Comparison of ENCODE assay signal across 17 mouse cellular contexts in the genomic region with DNA sequence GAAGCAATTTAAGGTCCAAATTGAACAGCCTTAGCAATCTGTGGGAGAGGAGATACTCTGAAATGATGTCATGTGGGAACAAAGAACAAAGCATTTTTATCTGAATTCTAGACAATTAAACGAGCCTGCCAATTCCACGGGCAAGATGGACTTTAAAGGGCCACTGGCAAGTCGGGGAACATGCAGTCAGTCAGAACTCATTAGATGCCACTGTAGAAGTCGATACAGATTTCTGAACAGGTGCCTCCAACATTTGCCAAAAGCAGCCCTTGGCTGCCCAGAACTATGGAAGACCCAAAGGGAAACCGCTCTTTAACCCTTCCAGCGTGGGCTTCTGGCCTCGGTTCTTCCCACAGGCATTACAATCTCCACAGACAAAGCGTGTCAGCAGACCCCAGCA. TPM values are rescaled to one million over a fixed set of nuclear protein-coding genes. Genes with fewer than 3 reads are reported as not detected.
DNase-seq lines count a peak whose midpoint lies in the region; ATAC-seq and TF ChIP-seq lines count a peak whose summit lies in the region.
"Had no signal": no experiment of that assay in that cellular context is flagged by ENCODE, and none has a peak within 500 bp of the region (broad histone marks: within the 10 kb centered on the region; RNA-seq: fewer than 3 reads in every experiment).

No protein-coding gene starts in this region.

- 58% methylated on average over 8 of the region's 8 CpGs for whole genome bisulfite sequencing in heart, embryonic 13.5 days
- 73% methylated on average over 8 of the region's 8 CpGs for WGBS in midbrain, embryonic 14.5 days
- WGBS in midbrain, embryonic 11.5 days, result 84% methylated on average over 8 of the region's 8 CpGs
- WGBS in midbrain, postnatal 0 days, result 61% methylated on average over 8 of the region's 8 CpGs

- H3K4me1 ChIP-seq in heart, embryonic 13.5 days, result peaks cover 69% of the 10 kb centered on the region
- H3K4me1 ChIP-seq in midbrain, embryonic 14.5 days (ENCODE audit: control insufficient read depth, insufficient read depth, low read length), result peaks cover 33% of the 10 kb centered on the region
- H3K4me1 ChIP-seq in midbrain, embryonic 11.5 days (ENCODE audit: control insufficient read depth, insufficient read depth, low read length), result peaks cover 8% of the 10 kb centered on the region
- H3K4me1 ChIP-seq in midbrain, postnatal 0 days (ENCODE audit: insufficient read depth, low read length), result peaks cover 16% of the 10 kb centered on the region; the same call in 1 of the 2 replicates

- DNase-seq in heart, postnatal 25 days (ENCODE audit: low spot score), result no peak
- no peak for DNase-seq in midbrain, embryonic 14.5 days
- DNase-seq in midbrain, embryonic 11.5 days (ENCODE audit: low spot score, missing footprints), result no peak
- DNase-seq in cerebellum, adult 9-10 months, result peak; percentile 66
- no peak for DNase-seq in midbrain, postnatal 0 days (ENCODE audit: low spot score)
- DNase-seq in kidney, adult 18-20 months, result no peak
- DNase-seq in urinary bladder, postnatal 36 days (ENCODE audit: low spot score in 2 of 2), result no peak
- DNase-seq: heart, adult 11 months; kidney, adult 11 months; kidney, postnatal 14 days; spleen, adult 18-20 months had no signal

- H3K9me3 ChIP-seq in heart, embryonic 13.5 days, result no peaks in the 10 kb centered on the region
- H3K9me3 ChIP-seq in midbrain, embryonic 14.5 days (ENCODE audit: control insufficient read depth, low read length), result no peaks in the 10 kb centered on the region
- H3K9me3 ChIP-seq in midbrain, embryonic 11.5 days (ENCODE audit: control insufficient read depth, low read length), result no peaks in the 10 kb centered on the region
- H3K9me3 ChIP-seq in midbrain, postnatal 0 days (ENCODE audit: low read length), result no peaks in the 10 kb centered on the region
- H3K9me3 ChIP-seq: forebrain, embryonic 15.5 days; hindbrain, embryonic 15.5 days; limb, embryonic 15.5 days had no signal

- no peak overlapping the region for H3K9ac ChIP-seq in heart, embryonic 13.5 days
- H3K9ac ChIP-seq in midbrain, embryonic 14.5 days (replicated peaks; ENCODE audit: low read length), result no peak overlapping the region
- no peak overlapping the region for H3K9ac ChIP-seq in midbrain, embryonic 11.5 days (ENCODE audit: low read length)
- no peak overlapping the region for H3K9ac ChIP-seq in midbrain, postnatal 0 days (replicated peaks; ENCODE audit: low read length, poor library complexity, severe bottlenecking)
- H3K9ac ChIP-seq: forebrain, embryonic 15.5 days; hindbrain, embryonic 15.5 days; limb, embryonic 15.5 days had no signal

- H3K4me3 ChIP-seq in heart, embryonic 13.5 days, result no peak overlapping the region
- H3K4me3 ChIP-seq in midbrain, embryonic 14.5 days (replicated peaks; ENCODE audit: low read depth, low read length), result no peak overlapping the region
- no peak overlapping the region for H3K4me3 ChIP-seq in midbrain, embryonic 11.5 days (ENCODE audit: low read depth, low read length)
- H3K4me3 ChIP-seq in midbrain, postnatal 0 days (ENCODE audit: low read depth, low read length), result no peak overlapping the region
- H3K4me3 ChIP-seq: forebrain, embryonic 15.5 days; hindbrain, embryonic 15.5 days; limb, embryonic 15.5 days had no signal

- H3K27me3 ChIP-seq in heart, embryonic 13.5 days (replicated peaks), result no peaks in the 10 kb centered on the region
- no peaks in the 10 kb centered on the region for H3K27me3 ChIP-seq in midbrain, embryonic 14.5 days (ENCODE audit: control insufficient read depth, insufficient read depth, low read length)
- H3K27me3 ChIP-seq in midbrain, embryonic 11.5 days (ENCODE audit: control insufficient read depth, insufficient read depth, low read length), result no peaks in the 10 kb centered on the region
- no peaks in the 10 kb centered on the region for H3K27me3 ChIP-seq in midbrain, postnatal 0 days (ENCODE audit: insufficient read depth, low read length)
- H3K27me3 ChIP-seq: forebrain, embryonic 15.5 days; hindbrain, embryonic 15.5 days; limb, embryonic 15.5 days; Patski had no signal

- H3K36me3 ChIP-seq in heart, embryonic 13.5 days, result no peaks in the 10 kb centered on the region
- no peaks in the 10 kb centered on the region for H3K36me3 ChIP-seq in midbrain, embryonic 14.5 days (ENCODE audit: control insufficient read depth, insufficient read depth, low read length)
- H3K36me3 ChIP-seq in midbrain, embryonic 11.5 days (ENCODE audit: control insufficient read depth, insufficient read depth, low read length), result no peaks in the 10 kb centered on the region
- no peaks in the 10 kb centered on the region for H3K36me3 ChIP-seq in midbrain, postnatal 0 days (ENCODE audit: insufficient read depth, low read length)
- H3K36me3 ChIP-seq: forebrain, embryonic 15.5 days; hindbrain, embryonic 15.5 days; limb, embryonic 15.5 days had no signal

- H3K27ac ChIP-seq in heart, embryonic 13.5 days (replicated peaks), result peak overlapping the region; percentile 73
- 0 out of 2 replicates have a peak overlapping the region, but pooled peaks have one; percentile 10 for H3K27ac ChIP-seq in midbrain, embryonic 14.5 days (replicated peaks; ENCODE audit: low read depth, low read length)
- no peak overlapping the region for H3K27ac ChIP-seq in midbrain, embryonic 11.5 days (ENCODE audit: low read depth, low read length)
- H3K27ac ChIP-seq in midbrain, postnatal 0 days (ENCODE audit: low read depth, low read length), result peak overlapping the region; percentile 18; the same call in 1 of the 2 replicates
- H3K27ac ChIP-seq: forebrain, embryonic 15.5 days; hindbrain, embryonic 15.5 days; limb, embryonic 15.5 days had no signal

- TF ChIP-seq CTCF in midbrain, postnatal 0 days (IDR thresholded peaks at IDR 0.05), result no peak

- ATAC-seq in heart, embryonic 13.5 days (ENCODE audit: extremely low read depth, insufficient number of reproducible peaks, low FRiP score, low TSS enrichment), result no peak
- no peak for ATAC-seq in midbrain, embryonic 14.5 days (ENCODE audit: low FRiP score, low TSS enrichment)
- no peak for ATAC-seq in midbrain, embryonic 11.5 days (ENCODE audit: low FRiP score)
- no peak for ATAC-seq in midbrain, postnatal 0 days (ENCODE audit: low FRiP score)
- ATAC-seq: activated CD4-positive, CD25-positive, alpha-beta regulatory T cell, adult 4 months; forebrain, embryonic 15.5 days; Patski had no signal

- 0 out of 2 replicates have a peak overlapping the region, but pooled peaks have one; percentile 50 for H3K4me2 ChIP-seq in heart, embryonic 13.5 days
- H3K4me2 ChIP-seq in midbrain, embryonic 14.5 days (ENCODE audit: low read length), result no peak overlapping the region
- H3K4me2 ChIP-seq in midbrain, embryonic 11.5 days, result no peak overlapping the region
- H3K4me2 ChIP-seq in midbrain, postnatal 0 days (ENCODE audit: low read depth, low read length, poor library complexity, severe bottlenecking), result no peak overlapping the region
- H3K4me2 ChIP-seq: forebrain, embryonic 15.5 days; hindbrain, embryonic 15.5 days; limb, embryonic 15.5 days had no signal

- intact Hi-C loops in heart, postnatal 25 days (cut with DNase I), result no loop called here

RNA-seq across cellular contexts. Expression of gene Mb21d2, which starts 45.8 kb away (rescaled TPM):
- 3.2 and 3.9 TPM in 2 replicates for polyA plus RNA-seq in heart, embryonic 13.5 days (2015; fragmentation: Nextera tagmentation; extraction: Ambion mirVana)
- 1 to 10 TPM; 6.7 to 8.0 TPM for total RNA-seq in heart, postnatal 25 days (2021)
- polyA plus RNA-seq in midbrain, embryonic 14.5 days (2014; fragmentation: Nextera tagmentation; extraction: Ambion mirVana), result 18.0 TPM in 2 replicates
- polyA plus RNA-seq in midbrain, embryonic 11.5 days (2014; fragmentation: Nextera tagmentation; extraction: Ambion mirVana), result 9.3 and 10.4 TPM in 2 replicates
- 51.5 and 55.6 TPM in 2 replicates for total RNA-seq in midbrain, postnatal 0 days (2014; rRNA removed)
- polyA plus RNA-seq in midbrain, postnatal 0 days (2015; fragmentation: Nextera tagmentation; extraction: Ambion mirVana), result 16.5 and 16.9 TPM in 2 replicates
- polyA plus RNA-seq: activated CD4-positive, CD25-positive, alpha-beta regulatory T cell, adult 4 months had no signal
